Mouse (Mus musculus): ENCODE data around the gene Prkcz. TPM values are rescaled to one million over a fixed set of nuclear protein-coding genes. Genes with fewer than 3 reads are reported as not detected.

The Prkcz gene
- polyA plus RNA-seq, 1 experiment from 2014 or later: 6.8 TPM

GRCm38 (mm10) chr4:155234371-155235310 is 126.5 kb downstream of the Prkcz start:
- Histone ChIP-seq H3K4me2 (peak overlapping the region; percentile 54), H3K27me3 (replicated peaks; ENCODE audit: control insufficient read depth, insufficient read depth, low read length) (no peaks in the 10 kb centered on the region), H3K9ac (ENCODE audit: low read depth, low read length) (peak overlapping the region; percentile 1; the same call in 1 of the 2 replicates), H3K4me1 (replicated peaks; ENCODE audit: control insufficient read depth, insufficient read depth, low read length) (peaks cover 35% of the 10 kb centered on the region), H3K4me3 (ENCODE audit: low read depth, low read length) (no peak overlapping the region), H3K36me3 (ENCODE audit: control insufficient read depth, insufficient read depth, low read length) (no peaks in the 10 kb centered on the region), H3K27ac (ENCODE audit: low read depth, low read length) (peak overlapping the region; percentile 96), H3K9me3 (ENCODE audit: control insufficient read depth, low read length) (no peaks in the 10 kb centered on the region)
- 49% methylated on average over 8 of the region's 8 CpGs for WGBS
- peak; percentile 44 for ATAC-seq (replicated peaks; ENCODE audit: low FRiP score)
- no peak for DNase-seq (ENCODE audit: low spot score)

- Histone ChIP-seq H3K4me3 (ENCODE audit: low read depth, low read length) (no peak overlapping the region), H3K27ac (ENCODE audit: low read depth, low read length) (peak overlapping the region; percentile 96), H3K9ac (ENCODE audit: low read depth, low read length) (peak overlapping the region; percentile 1), H3K27me3 (replicated peaks; ENCODE audit: control insufficient read depth, insufficient read depth, low read length) (no peaks in the 10 kb centered on the region), H3K4me2 (0 out of 2 replicates have a peak overlapping the region, but pooled peaks have one; percentile 0), H3K36me3 (ENCODE audit: control insufficient read depth, insufficient read depth, low read length) (no peaks in the 10 kb centered on the region), H3K9me3 (ENCODE audit: control insufficient read depth, low read length) (no peaks in the 10 kb centered on the region), H3K4me1 (replicated peaks; ENCODE audit: control insufficient read depth, insufficient read depth, low read length) (peaks cover 35% of the 10 kb centered on the region)
- DNase-seq (ENCODE audit: low spot score): no peak
- ATAC-seq (replicated peaks; ENCODE audit: low FRiP score): no peak
- WGBS: 32% methylated on average over 10 of the region's 10 CpGs
Measured at GRCm38 (mm10) chr4:155233878-155234277, 127.3 kb downstream of the Prkcz start.

GRCm38 (mm10) chr4:155228461-155228860 is 132.7 kb downstream of the Prkcz start:
- H3K9me3 ChIP-seq (ENCODE audit: control insufficient read depth, low read length): no peaks in the 10 kb centered on the region
- H3K27me3 ChIP-seq (replicated peaks; ENCODE audit: control insufficient read depth, insufficient read depth, low read length): no peaks in the 10 kb centered on the region
- H3K9ac ChIP-seq (ENCODE audit: low read depth, low read length): no peak overlapping the region
- WGBS: 72% methylated on average over 5 of the region's 5 CpGs
- no peak overlapping the region for H3K4me2 ChIP-seq
- ATAC-seq (replicated peaks; ENCODE audit: low FRiP score) (no peak), DNase-seq (ENCODE audit: low spot score) (no peak)
- no peak overlapping the region for H3K27ac ChIP-seq (ENCODE audit: low read depth, low read length)
- no peak overlapping the region for H3K4me3 ChIP-seq (ENCODE audit: low read depth, low read length)
- H3K36me3 ChIP-seq (ENCODE audit: control insufficient read depth, insufficient read depth, low read length): no peaks in the 10 kb centered on the region
- peaks cover 7% of the 10 kb centered on the region for H3K4me1 ChIP-seq (replicated peaks; ENCODE audit: control insufficient read depth, insufficient read depth, low read length)

- Histone ChIP-seq H3K4me3 (ENCODE audit: low read depth, low read length) (no peak overlapping the region), H3K9ac (ENCODE audit: low read depth, low read length) (no peak overlapping the region), H3K27me3 (replicated peaks; ENCODE audit: control insufficient read depth, insufficient read depth, low read length) (no peaks in the 10 kb centered on the region), H3K4me1 (replicated peaks; ENCODE audit: control insufficient read depth, insufficient read depth, low read length) (peaks cover 6% of the 10 kb centered on the region), H3K27ac (ENCODE audit: low read depth, low read length) (no peak overlapping the region), H3K36me3 (ENCODE audit: control insufficient read depth, insufficient read depth, low read length) (no peaks in the 10 kb centered on the region), H3K4me2 (no peak overlapping the region), H3K9me3 (ENCODE audit: control insufficient read depth, low read length) (no peaks in the 10 kb centered on the region)
- no peak for ATAC-seq (replicated peaks; ENCODE audit: low FRiP score)
- no peak for DNase-seq (ENCODE audit: low spot score)
- WGBS: 76% methylated on average over 4 of the region's 4 CpGs
Measured at GRCm38 (mm10) chr4:155227986-155228385, 133.2 kb downstream of the Prkcz start.

GRCm38 (mm10) chr4:155225918-155226317 is 135.2 kb downstream of the Prkcz start:
- 80% methylated on average over 5 of the region's 5 CpGs for WGBS
- Histone ChIP-seq H3K9ac (ENCODE audit: low read depth, low read length) (no peak overlapping the region), H3K36me3 (ENCODE audit: control insufficient read depth, insufficient read depth, low read length) (no peaks in the 10 kb centered on the region), H3K4me2 (no peak overlapping the region), H3K9me3 (ENCODE audit: control insufficient read depth, low read length) (no peaks in the 10 kb centered on the region), H3K27me3 (replicated peaks; ENCODE audit: control insufficient read depth, insufficient read depth, low read length) (peaks cover 11% of the 10 kb centered on the region; the same call in 1 of the 2 replicates), H3K27ac (ENCODE audit: low read depth, low read length) (no peak overlapping the region), H3K4me1 (replicated peaks; ENCODE audit: control insufficient read depth, insufficient read depth, low read length) (peaks cover 8% of the 10 kb centered on the region), H3K4me3 (ENCODE audit: low read depth, low read length) (no peak overlapping the region)
- ATAC-seq (replicated peaks; ENCODE audit: low FRiP score) (no peak), DNase-seq (ENCODE audit: low spot score) (no peak)

- 31% methylated on average over 20 of the region's 20 CpGs for WGBS
- no peaks in the 10 kb centered on the region for H3K36me3 ChIP-seq (ENCODE audit: control insufficient read depth, insufficient read depth, low read length)
- H3K27me3 ChIP-seq (replicated peaks; ENCODE audit: control insufficient read depth, insufficient read depth, low read length): peaks cover 11% of the 10 kb centered on the region; the same call in 1 of the 2 replicates
- no peak for ATAC-seq (replicated peaks; ENCODE audit: low FRiP score)
- peak overlapping the region; percentile 97 for H3K4me2 ChIP-seq
- H3K4me3 ChIP-seq (ENCODE audit: low read depth, low read length): peak overlapping the region; percentile 88
- H3K9me3 ChIP-seq (ENCODE audit: control insufficient read depth, low read length): no peaks in the 10 kb centered on the region
- H3K4me1 ChIP-seq (replicated peaks; ENCODE audit: control insufficient read depth, insufficient read depth, low read length): peaks cover 27% of the 10 kb centered on the region
- peak overlapping the region; percentile 85 for H3K9ac ChIP-seq (ENCODE audit: low read depth, low read length)
- H3K27ac ChIP-seq (ENCODE audit: low read depth, low read length): peak overlapping the region; percentile 93
- no peak for DNase-seq (ENCODE audit: low spot score)
Measured at GRCm38 (mm10) chr4:155223594-155224528, 137.3 kb downstream of the Prkcz start.

- WGBS: 1% methylated on average over 81 of the region's 116 CpGs
- peak overlapping the region; percentile 97 for H3K4me2 ChIP-seq
- ATAC-seq (replicated peaks; ENCODE audit: low FRiP score) (peak; percentile 98), DNase-seq (ENCODE audit: low spot score) (peak; percentile 100)
- H3K27ac ChIP-seq (ENCODE audit: low read depth, low read length): peak overlapping the region; percentile 93
- peak overlapping the region; percentile 88 for H3K4me3 ChIP-seq (ENCODE audit: low read depth, low read length)
- no peaks in the 10 kb centered on the region for H3K36me3 ChIP-seq (ENCODE audit: control insufficient read depth, insufficient read depth, low read length)
- H3K9ac ChIP-seq (ENCODE audit: low read depth, low read length): peak overlapping the region; percentile 85
- peaks cover 34% of the 10 kb centered on the region for H3K4me1 ChIP-seq (replicated peaks; ENCODE audit: control insufficient read depth, insufficient read depth, low read length)
- H3K9me3 ChIP-seq (ENCODE audit: control insufficient read depth, low read length): no peaks in the 10 kb centered on the region
- H3K27me3 ChIP-seq (replicated peaks; ENCODE audit: control insufficient read depth, insufficient read depth, low read length): peaks cover 11% of the 10 kb centered on the region; the same call in 1 of the 2 replicates
Measured at GRCm38 (mm10) chr4:155222841-155223593, 138.1 kb downstream of the Prkcz start.

- Histone ChIP-seq H3K27me3 (replicated peaks; ENCODE audit: control insufficient read depth, insufficient read depth, low read length) (peaks cover 11% of the 10 kb centered on the region; the same call in 1 of the 2 replicates), H3K4me2 (peak within 1 kb of the TSS; percentile 97), H3K27ac (ENCODE audit: low read depth, low read length) (peak within 1 kb of the TSS; percentile 93), H3K36me3 (ENCODE audit: control insufficient read depth, insufficient read depth, low read length) (no peaks in the 10 kb centered on the region), H3K9ac (ENCODE audit: low read depth, low read length) (peak within 1 kb of the TSS; percentile 85), H3K9me3 (ENCODE audit: control insufficient read depth, low read length) (no peaks in the 10 kb centered on the region), H3K4me1 (replicated peaks; ENCODE audit: control insufficient read depth, insufficient read depth, low read length) (peaks cover 39% of the 10 kb centered on the region), H3K4me3 (ENCODE audit: low read depth, low read length) (peak within 1 kb of the TSS; percentile 88)
- DNase-seq (ENCODE audit: low spot score): no peak
- no peak for ATAC-seq (replicated peaks; ENCODE audit: low FRiP score)
- 0% methylated on average over 20 of the region's 63 CpGs for WGBS
Measured at GRCm38 (mm10) chr4:155222552-155222840, 138.7 kb downstream of the Prkcz start, which contains the start of gene Ski. TSS of gene Ski (minus strand) at chr4:155222592.

Measured in liver, embryonic 11.5 days (tissue).